Mouse (Mus musculus) T-helper 1 cell (primary cell): ENCODE results near the gene Glb1l3.
"Not testable (repeated sequence)": the region's sequence is repeated elsewhere in the genome, so short reads cannot be mapped to it uniquely, and the experiment has no call there.

ENCODE experiments used
- in situ Hi-C: fragments of 300-600 bp; cut with MboI, MseI; formaldehyde crosslinking; loops from one replicate; pipeline ENCODE4 v1.15.1; 2025; ENCODE audit warnings: high pct_unique_total_duplicates

Gene Glb1l3

DNA sequence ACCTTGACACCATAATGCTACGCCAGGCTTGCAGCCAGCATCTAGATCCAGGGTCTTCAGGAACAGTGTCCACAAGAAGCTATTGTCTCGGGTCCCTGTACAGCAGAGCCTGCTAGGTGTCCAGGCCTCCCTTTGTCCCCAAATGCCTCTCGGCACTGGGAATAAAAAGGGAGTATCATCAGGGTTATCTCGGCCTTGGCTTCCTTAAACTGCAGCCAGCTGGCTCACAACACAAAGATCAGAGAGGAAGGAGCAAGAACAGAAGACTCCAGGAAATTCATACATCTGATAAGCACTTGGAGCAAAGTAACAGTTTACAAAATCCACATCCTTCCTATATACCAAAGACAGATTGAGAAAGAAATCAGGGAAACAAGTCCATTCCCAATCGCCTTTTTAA is at the start of gene Glb1l3:
Glb1l3 (minus strand) TSS at position 140 of the 400 bp plus-strand sequence.
- in situ Hi-C loops, result no loop called here

GRCm38 (mm10) chr9:26869856-26870255 is 9.2 kb upstream of the Glb1l3 start:
- in situ Hi-C loops, result not testable (repeated sequence)

DNA sequence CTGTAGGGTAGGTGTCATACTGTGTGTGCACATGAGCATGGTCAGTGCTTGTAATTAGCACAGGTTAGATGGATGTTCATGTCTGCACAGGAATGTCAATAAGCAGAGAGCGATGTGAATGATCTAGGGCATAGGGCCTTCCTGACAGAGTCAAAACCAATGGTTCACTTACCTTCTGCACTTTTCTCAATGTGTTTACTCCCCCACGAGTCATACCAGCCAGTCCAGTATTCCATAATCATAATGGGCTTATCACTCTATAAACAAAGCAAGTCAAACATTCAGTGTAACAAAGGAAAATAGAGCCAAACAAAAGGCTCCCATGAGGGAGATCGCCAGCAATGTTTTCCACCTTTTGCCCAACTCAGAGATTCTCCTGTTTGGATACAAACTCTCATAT is 29.6 kb downstream of the Glb1l3 start:
- in situ Hi-C loops, result no loop called here

DNA sequence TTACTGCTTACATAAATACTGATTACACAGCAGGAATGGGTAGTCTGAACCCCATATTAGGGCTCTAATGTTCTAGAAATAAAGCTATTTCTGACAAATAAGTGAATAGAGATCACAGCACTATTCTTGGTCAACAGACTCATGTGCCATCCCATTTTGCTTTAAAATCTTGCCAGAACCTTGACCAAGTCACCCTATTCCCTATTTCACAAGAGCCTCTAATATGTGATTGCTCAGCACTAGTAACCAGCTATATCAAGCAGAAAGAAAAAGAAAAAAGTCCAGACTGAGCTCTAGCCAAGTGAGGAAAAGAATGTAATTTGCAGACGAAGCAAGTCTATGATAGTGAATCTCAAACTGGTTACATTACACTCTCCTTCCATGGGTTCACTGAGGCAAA is 40.7 kb downstream of the Glb1l3 start:
- in situ Hi-C loops, result no loop called here

DNA sequence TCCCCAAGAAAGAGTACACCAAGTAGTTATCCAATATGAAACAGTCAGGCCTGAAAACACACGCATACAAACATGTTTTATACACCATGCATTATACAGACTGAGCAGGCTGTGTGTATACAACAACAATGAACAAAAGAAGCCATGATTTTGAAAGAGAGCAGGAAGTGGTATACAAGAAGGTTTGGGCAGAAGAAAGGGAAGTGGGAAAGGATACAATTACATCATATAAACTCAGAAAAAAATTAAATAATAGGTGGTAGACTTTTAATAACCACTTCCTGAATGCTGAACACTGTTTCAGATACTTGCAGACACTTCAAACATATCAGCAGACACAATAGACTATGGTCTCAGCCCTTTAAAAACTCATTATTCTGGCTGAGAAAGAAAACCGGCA is 52.0 kb downstream of the Glb1l3 start:
- in situ Hi-C loops, result no loop called here

DNA sequence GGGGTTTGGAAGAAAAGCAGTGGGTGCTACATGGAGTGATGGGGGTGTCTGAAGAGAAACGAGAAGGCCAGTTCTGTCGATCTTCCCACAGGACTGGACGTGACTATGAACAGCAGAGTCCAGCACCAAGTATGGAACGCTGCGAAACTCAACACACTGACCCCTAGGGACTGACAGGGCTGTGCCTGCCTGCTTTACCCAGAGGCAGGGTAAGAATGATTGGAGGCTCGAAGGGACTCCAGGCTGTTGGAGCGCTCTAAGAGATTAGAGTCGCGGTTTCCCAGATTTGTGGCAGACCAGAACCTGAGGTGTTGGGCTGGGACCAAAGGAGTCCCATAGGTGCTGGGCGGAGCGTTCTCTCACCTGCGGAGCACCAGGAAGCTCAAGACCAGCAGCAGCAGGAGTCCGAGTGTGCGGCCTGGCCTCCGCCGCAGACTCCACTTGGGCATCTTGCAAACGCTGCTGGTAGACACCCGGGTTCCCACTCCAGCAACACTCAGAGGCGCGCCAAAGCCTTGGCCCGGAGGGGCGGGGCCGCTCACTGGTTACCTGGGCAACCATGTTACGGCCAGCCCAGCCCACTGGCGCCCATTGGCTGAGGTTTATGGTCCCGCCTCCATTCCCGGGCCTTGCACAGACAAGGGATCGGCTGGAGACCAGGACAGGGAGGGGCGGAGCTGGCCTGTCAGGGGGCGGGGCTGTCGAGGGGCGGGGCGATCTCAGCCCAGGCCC is 54.6 kb downstream of the Glb1l3 start, which contains the start of gene Glb1l2:
Glb1l2 (minus strand) TSS at position 534 of the 732 bp plus-strand sequence.
- in situ Hi-C loops, result no loop called here

GRCm38 (mm10) chr9:26804321-26804720 is 56.4 kb downstream of the Glb1l3 start:
- in situ Hi-C loops, result no loop called here

DNA sequence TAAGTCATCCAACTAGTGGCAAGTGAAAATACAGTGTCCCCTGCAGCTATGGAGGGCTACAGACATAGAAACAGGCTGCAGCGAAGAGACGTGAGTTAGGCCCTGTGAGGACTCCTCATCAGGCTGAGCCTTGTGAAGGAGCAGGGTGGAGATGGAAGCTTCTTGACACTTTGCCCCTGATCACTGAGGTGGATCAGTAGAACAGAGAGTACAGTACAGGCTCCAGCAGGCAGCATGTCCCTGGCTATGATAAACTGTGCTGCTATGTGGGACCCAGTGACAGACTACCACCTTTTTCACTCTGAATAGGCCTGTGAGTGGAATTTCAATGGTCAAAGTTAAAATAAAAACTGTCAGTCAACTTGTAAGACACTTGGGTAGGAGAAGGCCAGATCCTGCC is 60.3 kb downstream of the Glb1l3 start:
- in situ Hi-C loops, result no loop called here

GRCm38 (mm10) chr9:26798731-26799130 is 62.0 kb downstream of the Glb1l3 start:
- in situ Hi-C loops, result loop anchor here (10.0 kb wide), 2 partner anchors 496 to 1824 kb away; partner anchors contain the start of gene Igsf9b

- in situ Hi-C loops, result loop anchor here (10.0 kb wide), 2 partner anchors 497 to 1823 kb away; partner anchors contain the start of gene Igsf9b
Observed at GRCm38 (mm10) chr9:26798205-26798604, 62.5 kb downstream of the Glb1l3 start.

DNA sequence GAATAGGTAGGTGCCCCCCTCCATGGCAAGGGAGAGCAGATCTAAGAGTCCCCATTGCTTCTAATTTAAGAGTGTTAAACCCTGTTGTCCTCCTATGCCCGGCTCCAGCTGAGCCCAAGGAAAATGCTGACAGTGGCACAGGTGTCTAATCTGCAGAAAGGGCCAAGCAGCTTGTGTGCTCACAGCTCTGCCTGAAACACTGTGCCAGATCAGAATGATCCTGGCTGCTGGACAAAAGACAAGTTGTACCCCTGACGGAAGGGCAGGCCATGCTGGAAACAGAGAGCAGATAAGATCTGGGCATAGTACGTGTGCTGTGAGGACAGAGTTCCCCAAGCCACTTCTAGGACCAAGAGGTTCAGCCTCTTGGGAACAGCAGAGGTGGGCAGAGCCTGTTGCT is 67.9 kb downstream of the Glb1l3 start:
- in situ Hi-C loops, result loop anchor here (10.0 kb wide), 2 partner anchors 502 to 1818 kb away; partner anchors contain the start of gene Igsf9b

- in situ Hi-C loops, result no loop called here
Observed at GRCm38 (mm10) chr9:26783414-26783975, 77.2 kb downstream of the Glb1l3 start.

DNA sequence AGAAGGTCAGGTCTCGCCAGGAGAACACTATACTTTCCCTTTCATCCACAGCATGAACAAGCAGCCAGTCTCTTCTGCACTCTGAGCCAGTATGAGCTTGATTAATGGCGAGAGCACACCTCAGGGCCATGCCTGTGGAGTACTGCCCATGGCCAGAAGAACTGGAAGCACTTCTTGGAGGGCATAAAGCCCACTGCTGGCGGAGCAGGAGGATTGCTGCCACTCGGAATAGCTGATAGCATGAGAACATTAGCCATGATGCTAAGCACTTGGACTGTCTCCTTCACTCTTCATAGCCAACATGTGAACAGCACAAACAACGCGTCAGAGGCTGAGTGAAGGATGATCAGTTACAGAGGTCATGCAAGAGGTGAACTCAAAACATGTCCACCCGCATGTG is 82.3 kb downstream of the Glb1l3 start:
- in situ Hi-C loops, result no loop called here

- in situ Hi-C loops, result no loop called here
Observed at GRCm38 (mm10) chr9:26776122-26776902, 84.4 kb downstream of the Glb1l3 start.

GRCm38 (mm10) chr9:26775700-26776099 is 85.0 kb downstream of the Glb1l3 start:
- in situ Hi-C loops, result no loop called here

DNA sequence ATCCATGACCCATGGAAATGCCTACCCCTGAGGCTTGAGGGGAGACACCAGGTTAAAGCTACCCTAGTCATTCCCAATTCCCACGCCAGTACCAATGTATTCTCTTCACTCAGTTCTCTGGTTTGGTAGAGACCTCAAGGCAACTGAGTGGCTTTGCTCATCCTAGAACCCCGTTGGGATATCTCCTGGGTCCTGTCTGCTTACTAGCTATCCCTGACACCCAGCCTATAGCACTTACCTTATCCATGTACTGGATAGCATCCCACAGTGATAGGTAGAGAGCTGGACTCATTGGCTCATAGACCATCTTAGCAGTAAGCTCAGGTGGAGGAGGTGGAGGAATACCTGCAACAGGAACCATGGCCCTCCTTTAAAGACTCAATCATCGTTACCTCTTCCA is 92.5 kb downstream of the Glb1l3 start:
- in situ Hi-C loops, result loop anchor here (5.0 kb wide), 1 partner anchor 1121 kb away; no protein-coding TSS in a partner anchor
